Mouse (Mus musculus) cerebellum, postnatal 36 days (tissue): ENCODE data around the gene Col4a3.

ENCODE experiments used
- DNase-seq, 2 experiments: peaks; one replicate each; pipeline ENCODE4 v3.0.0; 2021 to 2022; ENCODE audit warnings: mixed read lengths in 2 of 2

The Col4a3 gene

GRCm38 (mm10) chr1:82687931-82688330 is 101.2 kb downstream of the Col4a3 start:
- DNase-seq = no peak

- DNase-seq = no peak
Measured at GRCm38 (mm10) chr1:82695915-82696314, 109.2 kb downstream of the Col4a3 start.

DNA sequence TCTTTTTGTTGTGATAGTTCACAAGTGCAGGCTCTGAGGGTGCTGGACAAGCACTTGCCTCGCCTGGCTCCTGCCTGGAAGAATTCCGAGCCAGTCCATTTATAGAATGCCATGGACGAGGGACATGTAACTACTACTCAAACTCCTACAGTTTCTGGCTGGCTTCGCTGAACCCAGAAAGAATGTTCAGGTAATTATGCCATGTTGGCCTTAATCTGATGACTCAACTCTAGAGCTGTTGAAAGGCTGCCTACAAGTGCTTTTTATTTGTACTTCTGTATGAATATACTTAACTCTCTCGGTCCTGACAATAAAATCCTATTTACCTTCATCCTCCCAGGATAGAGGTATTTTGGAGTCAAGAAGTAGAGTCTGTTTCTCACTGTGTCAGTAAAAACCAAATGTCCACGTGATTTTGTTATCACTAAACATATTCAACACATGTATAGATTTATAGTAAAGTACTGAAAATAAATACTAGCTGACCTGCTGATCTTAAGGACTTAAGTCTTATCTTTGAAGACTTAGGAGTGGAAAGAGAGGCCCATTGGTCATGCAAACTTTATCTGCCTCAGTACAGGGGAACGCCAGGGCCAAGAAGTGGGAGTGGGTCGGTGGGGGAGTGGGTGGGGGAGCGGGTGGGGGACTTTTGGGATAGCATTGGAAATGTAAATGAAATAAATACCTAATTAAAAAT is 131.2 kb downstream of the Col4a3 start:
- DNase-seq = no peak

- peak; percentile 95 to 97 for DNase-seq
Measured at GRCm38 (mm10) chr1:82724339-82725025, 137.8 kb downstream of the Col4a3 start, which contains the start of gene Mff. Gene Mff, plus strand, starts transcription at chr1:82724890.

GRCm38 (mm10) chr1:82725026-82725874 is 138.5 kb downstream of the Col4a3 start:
- DNase-seq = peak in 1 of 2 experiments; percentile 7

- no peak for DNase-seq
Measured at GRCm38 (mm10) chr1:82725875-82726185, 139.1 kb downstream of the Col4a3 start.

DNA sequence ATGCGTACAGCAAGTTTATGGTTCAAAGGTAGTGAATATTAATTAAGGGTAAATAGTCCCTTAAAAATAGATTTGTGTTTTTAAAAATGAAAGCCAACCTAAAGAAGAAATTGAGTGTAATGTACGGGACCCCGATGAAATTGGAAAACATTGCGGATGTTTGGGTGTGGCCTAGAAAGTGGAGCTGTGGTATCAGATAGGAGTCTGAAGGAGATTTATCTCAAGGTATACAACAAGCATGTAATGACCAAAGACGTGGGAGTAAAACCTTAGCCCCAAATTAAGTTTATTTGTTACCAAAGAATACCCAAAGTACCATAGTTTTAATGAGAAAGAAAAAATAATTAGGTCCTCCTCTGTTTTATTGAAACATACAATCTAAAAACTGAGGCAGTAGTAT is 139.8 kb downstream of the Col4a3 start:
- no peak for DNase-seq

GRCm38 (mm10) chr1:82733357-82733756 is 146.6 kb downstream of the Col4a3 start:
- DNase-seq = no peak

DNA sequence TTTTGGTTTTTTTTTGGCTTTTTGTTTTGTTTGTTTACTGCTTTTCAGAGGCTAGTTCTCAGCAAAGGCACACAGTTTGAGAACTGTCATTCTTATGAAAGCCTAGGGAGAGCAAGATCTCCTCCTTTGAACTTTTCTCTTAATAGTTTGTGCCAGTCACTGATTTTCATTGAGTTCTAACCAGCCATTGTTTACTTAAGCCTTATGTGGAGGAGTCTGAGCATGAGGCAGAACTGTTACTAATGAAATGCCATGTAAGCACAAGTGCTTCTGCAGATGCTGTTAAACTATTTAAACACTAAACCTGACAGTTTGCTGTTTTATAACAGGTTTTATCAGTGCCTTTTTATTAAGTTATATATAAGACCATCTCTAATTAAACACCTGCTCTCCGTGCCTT is 151.3 kb downstream of the Col4a3 start:
- DNase-seq = no peak

DNA sequence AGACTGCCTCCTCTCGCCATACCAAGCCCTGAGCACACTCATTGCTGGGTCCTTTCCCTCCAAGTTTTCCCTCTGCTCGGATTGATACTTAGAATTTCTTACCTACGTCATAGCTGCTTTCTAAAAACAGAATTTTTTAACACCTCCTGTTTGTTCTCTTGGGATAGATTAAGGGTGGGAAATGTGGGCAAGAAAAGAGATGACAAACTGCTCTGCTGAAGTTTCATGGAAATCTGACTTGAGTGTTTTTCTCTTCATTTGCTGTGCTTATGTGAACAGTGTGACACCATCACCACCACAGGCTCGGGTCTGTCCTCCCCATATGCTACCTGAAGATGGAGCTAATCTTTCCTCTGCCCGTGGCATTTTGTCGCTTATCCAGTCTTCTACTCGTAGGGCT is 154.8 kb downstream of the Col4a3 start:
- no peak for DNase-seq

- DNase-seq = no peak
Measured at GRCm38 (mm10) chr1:82743962-82744361, 157.2 kb downstream of the Col4a3 start.

- DNase-seq = no peak
Measured at GRCm38 (mm10) chr1:82746408-82746807, 159.7 kb downstream of the Col4a3 start.

- DNase-seq = no peak
Measured at GRCm38 (mm10) chr1:82747714-82748452, 161.2 kb downstream of the Col4a3 start.

DNA sequence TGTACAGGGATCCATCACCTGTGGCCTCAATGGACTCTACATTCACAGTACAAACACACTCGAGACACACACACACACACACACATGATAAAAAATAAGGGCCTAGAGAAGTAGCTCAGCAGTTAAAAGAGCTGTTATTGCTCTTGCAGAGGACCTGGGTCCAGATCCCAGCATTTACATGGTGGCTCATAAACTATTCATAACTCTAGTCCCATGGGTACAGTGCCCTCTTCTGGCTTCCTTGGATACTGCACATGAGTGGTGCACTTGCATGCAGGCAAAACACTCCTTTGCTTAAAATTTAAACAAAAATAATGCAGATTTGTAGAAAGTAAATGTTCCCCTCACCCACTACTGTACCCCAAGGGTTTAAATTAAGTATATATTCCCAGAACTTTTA is 172.8 kb downstream of the Col4a3 start:
- DNase-seq = no peak

- DNase-seq = no peak
Measured at GRCm38 (mm10) chr1:82761454-82762169, 174.9 kb downstream of the Col4a3 start.

DNA sequence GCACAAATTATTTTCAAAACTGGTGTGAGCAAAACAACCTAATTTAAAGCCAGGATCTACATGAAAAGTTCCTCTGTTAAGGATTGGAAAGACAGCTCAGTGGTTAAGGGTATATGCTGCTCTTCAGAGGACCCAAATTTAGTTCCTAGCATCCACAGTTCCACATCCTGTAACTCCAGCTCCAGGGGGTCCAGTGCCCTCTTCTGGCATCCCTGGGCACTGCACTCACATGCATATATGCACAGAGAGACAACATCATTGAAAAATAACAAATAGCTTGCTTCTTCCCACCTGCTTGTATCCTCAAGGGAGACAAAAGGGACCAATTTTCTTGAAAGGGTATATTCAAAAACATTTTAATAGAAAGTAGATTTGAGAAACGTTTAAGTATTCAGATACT is 175.6 kb downstream of the Col4a3 start:
- DNase-seq = no peak

DNA sequence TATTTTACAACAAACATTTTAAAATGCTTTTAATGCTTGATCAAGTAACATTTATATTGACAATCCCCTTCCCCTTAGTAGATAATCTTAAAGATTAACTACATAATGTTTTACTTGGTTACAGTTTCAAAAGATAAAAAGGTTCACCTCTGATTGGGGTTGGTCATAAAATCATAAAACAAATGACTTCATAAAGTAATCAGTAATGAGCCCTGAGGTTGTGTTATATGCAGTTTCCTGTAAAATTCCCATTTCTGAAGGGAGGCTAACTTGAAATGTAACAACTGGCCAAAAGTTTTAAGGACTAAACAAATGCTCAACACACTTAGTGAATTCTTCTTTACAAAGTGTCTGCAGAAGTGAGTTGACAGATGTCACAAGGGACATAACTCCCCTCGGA is 179.5 kb downstream of the Col4a3 start:
- DNase-seq = no peak

GRCm38 (mm10) chr1:82766641-82767040 is 179.9 kb downstream of the Col4a3 start:
- no peak for DNase-seq

DNA sequence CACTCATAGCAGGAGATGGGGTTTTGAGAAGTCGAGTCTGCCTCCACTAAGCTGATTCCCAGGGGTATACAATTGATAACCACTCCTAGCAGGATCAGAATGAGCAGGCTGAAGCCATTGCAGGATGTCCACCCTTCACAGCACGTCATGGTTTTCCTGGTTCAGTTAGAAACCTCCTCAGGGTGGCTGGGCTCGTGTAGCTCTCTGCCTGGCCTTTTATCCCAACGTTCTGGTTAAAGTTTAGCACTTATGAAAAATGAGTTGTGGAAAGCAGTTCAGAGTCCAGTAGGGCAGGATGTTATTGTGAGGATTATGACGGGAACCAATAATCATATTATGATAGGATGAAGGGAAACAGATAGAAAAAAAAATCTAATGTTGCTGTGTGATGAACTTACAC is 181.5 kb downstream of the Col4a3 start, which contains the start of gene Tm4sf20:
Gene Tm4sf20 (minus strand): TSS at position 193 of the 400 bp plus-strand sequence.
- DNase-seq = no peak

DNA sequence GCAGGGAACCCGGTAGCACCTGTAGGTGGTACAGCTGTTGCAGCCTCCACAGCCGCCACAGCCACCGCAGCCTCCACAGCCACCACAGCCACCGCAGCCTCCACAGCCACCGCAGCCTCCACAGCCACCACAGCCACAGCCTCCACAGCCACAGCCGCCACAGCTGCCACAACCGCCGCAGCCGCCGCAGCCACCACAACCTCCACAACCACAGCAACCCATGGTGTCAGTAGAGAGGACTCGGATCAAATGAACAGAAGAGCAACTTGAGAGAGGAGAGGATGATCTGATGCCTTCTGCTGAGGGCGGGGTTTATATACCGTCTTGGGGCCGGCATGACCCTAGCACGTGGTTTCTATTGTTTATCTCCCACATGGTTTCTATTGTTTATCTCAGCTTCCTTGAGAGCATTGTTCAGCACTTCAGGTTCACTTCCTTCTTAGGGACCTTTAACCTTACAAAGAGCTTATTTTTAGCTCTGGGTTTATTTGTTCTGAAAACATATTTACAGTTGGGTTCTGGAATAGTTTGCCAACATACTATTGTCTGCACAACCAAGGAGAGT is 184.4 kb downstream of the Col4a3 start, which contains the start of gene Gm47791:
Gene Gm47791 (minus strand): TSS at position 222 of the 565 bp plus-strand sequence.
- DNase-seq = no peak
